Mouse (Mus musculus): Measurements from ENCODE around the gene Asphd2. TPM values are rescaled to one million over a fixed set of nuclear protein-coding genes. Genes with fewer than 3 reads are reported as not detected.
"Not testable (repeated sequence)": the region's sequence is repeated elsewhere in the genome, so short reads cannot be mapped to it uniquely, and the experiment has no call there.

Gene Asphd2
- total RNA-seq (2015; ENCODE audit: low replicate concordance) (not detected in 2 replicates), total RNA-seq (2017; ENCODE audit: low replicate concordance) (not detected in 2 replicates)

GRCm38 (mm10) chr5:112394779-112395443 is at the start of gene Asphd2:
Asphd2 (minus strand) TSS chr5:112394866.
- no peak for ATAC-seq (replicated peaks; ENCODE audit: low FRiP score, poor library complexity, severe bottlenecking)

GRCm38 (mm10) chr5:112438535-112438934 is 43.9 kb upstream of the Asphd2 start:
- no peak for ATAC-seq (replicated peaks; ENCODE audit: low FRiP score, poor library complexity, severe bottlenecking)

DNA sequence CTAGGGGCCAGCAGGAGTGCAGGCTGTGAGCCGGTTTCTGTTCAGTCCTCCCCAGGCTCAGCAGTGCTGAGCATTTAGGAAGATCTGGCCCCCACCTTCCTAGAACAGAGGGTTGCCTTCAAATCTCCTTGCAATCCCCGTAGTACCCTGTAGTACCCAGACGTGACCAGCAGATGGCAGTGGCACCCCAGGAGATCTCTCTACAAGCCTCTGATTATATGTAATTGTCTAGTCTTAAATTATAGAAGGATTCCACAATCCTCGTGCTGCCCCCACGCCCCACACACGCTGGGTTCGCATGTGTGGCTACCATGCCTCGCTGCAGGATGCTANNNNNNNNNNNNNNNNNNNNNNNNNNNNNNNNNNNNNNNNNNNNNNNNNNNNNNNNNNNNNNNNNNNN is 38.3 kb upstream of the Asphd2 start:
- ATAC-seq (replicated peaks; ENCODE audit: low FRiP score, poor library complexity, severe bottlenecking), result peak; percentile 70

GRCm38 (mm10) chr5:112432033-112432432 is 37.4 kb upstream of the Asphd2 start:
- ATAC-seq (replicated peaks; ENCODE audit: low FRiP score, poor library complexity, severe bottlenecking), result no peak

- no peak for ATAC-seq (replicated peaks; ENCODE audit: low FRiP score, poor library complexity, severe bottlenecking)
These were observed 36.6 kb upstream of the Asphd2 start for GRCm38 (mm10) chr5:112431120-112431775.

- ATAC-seq (replicated peaks; ENCODE audit: low FRiP score, poor library complexity, severe bottlenecking), result no peak
These were observed 34.3 kb upstream of the Asphd2 start for GRCm38 (mm10) chr5:112428944-112429343.

DNA sequence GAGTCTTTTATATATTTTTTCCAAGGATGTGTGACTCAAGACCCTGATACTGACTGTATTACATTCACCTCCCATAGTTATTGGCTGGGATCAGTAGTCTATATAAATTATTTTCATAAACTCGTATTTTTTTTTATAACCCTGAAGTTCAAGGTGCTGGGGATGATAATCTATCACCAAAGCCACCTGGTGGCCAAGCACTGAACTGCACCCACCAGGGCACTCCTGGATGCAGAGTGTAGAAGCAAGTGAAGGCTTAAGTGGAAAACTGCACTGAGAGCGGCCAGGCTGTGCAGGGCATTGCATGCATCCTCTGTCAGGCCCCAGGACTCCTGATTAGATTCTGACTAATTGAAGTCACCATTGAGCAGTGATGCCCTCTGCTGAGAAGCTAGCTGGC is 32.6 kb upstream of the Asphd2 start:
- ATAC-seq (replicated peaks; ENCODE audit: low FRiP score, poor library complexity, severe bottlenecking), result peak; percentile 48; the same call in 1 of the 2 replicates

GRCm38 (mm10) chr5:112426635-112427034 is 32.0 kb upstream of the Asphd2 start:
- ATAC-seq (replicated peaks; ENCODE audit: low FRiP score, poor library complexity, severe bottlenecking), result no peak

DNA sequence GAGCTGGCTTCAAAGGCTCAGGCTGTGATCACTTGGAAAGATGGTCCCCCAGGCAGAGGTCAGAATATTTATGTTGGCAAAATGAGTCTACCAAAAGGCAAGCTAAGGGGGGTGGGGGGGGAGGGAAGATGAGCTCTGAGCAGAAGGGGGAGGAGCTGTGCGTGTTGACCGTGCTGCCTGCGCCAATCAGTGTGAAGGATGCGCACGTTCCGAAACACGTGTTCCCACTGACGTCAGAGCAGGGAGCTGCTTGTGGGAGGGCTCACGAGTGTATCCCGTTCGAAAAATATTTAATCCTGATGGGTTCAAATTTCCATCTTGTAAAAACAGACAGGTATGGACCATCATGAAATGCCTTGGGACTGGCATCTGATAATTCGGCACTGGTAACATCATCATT is 24.9 kb upstream of the Asphd2 start:
- no peak for ATAC-seq (replicated peaks; ENCODE audit: low FRiP score, poor library complexity, severe bottlenecking)

- no peak for ATAC-seq (replicated peaks; ENCODE audit: low FRiP score, poor library complexity, severe bottlenecking)
These were observed 23.4 kb upstream of the Asphd2 start for GRCm38 (mm10) chr5:112418023-112418422.

DNA sequence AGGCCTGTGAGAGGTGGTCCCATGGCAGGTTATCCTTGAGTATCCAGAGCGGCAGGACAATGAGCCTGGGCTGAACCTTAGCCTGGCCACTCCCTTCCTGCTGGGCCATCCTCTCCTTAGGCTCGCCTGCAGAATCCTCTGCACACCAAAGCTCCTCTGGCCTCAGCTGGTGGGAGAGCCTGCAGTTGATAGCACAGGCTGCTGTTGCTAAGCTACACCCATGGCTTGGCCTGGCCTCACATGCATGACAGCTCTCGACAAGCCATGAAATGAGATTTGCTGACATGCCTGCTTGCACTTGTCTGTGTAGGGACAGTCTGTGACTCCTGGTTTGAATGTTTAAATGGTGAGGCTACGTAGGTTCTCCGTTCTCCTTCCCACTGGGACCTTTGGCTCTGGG is 22.0 kb upstream of the Asphd2 start:
- no peak for ATAC-seq (replicated peaks; ENCODE audit: low FRiP score, poor library complexity, severe bottlenecking)

DNA sequence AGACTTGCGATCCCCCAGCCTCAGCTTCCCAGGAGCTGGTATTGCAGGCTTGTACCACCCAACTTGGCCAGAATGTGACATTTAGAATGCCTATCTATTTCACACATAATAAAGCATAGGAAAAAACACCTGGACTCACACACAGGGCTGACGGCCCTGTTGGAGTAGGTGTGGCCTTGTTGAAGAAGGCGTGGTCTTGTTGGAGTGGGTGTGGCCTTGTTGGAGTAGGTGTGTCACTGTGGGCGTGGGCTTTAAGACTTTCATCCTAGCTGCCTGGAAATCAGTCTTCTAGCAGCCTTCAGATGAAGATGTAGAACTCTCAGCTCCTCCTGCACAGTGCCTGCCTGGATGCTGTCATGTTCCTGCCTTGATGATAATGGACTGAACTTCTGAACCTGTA is 18.1 kb upstream of the Asphd2 start:
- not testable (repeated sequence) for ATAC-seq (replicated peaks; ENCODE audit: low FRiP score, poor library complexity, severe bottlenecking)

GRCm38 (mm10) chr5:112411514-112412335 is 17.1 kb upstream of the Asphd2 start:
- no peak for ATAC-seq (replicated peaks; ENCODE audit: low FRiP score, poor library complexity, severe bottlenecking)

GRCm38 (mm10) chr5:112411072-112411471 is 16.4 kb upstream of the Asphd2 start:
- no peak for ATAC-seq (replicated peaks; ENCODE audit: low FRiP score, poor library complexity, severe bottlenecking)

DNA sequence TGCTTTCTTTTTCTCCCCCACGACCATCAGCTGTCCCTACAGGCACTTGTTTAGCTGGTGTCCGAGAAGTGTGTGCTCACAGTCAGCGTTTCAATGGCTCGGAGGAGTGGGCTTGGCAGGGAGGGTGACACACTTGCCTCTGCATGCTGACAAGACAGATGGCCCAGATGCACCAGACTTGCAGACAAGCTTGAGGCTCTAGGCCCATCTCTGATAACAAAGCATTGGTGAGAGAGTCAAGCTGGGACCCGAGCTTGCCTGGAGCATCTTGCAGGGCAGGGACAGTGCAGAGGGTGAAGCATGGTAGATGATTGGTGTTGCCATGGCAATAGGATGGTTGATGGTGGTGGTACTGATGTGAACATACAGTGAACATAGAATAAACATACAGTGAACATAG is 14.6 kb upstream of the Asphd2 start:
- no peak for ATAC-seq (replicated peaks; ENCODE audit: low FRiP score, poor library complexity, severe bottlenecking)

DNA sequence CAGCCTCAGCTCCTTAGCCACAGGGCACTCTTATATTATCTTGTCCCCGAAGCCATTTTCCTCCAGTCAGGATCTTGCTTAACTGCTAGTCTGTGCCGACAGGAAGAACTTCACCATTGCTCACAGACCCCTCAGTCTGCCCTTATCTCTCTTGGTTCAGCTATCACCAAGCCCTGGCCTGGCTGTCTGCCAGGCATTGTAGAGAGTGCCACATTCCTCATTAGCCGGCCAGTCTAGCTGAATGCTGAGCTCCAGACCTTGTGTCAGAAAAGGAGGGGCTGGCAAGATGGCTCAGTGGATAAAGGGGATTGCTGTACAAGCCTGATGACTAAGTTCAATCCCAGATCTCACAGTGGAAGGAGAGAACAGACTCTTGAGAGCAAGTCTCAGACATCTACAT is 11.4 kb upstream of the Asphd2 start:
- ATAC-seq (replicated peaks; ENCODE audit: low FRiP score, poor library complexity, severe bottlenecking), result no peak

DNA sequence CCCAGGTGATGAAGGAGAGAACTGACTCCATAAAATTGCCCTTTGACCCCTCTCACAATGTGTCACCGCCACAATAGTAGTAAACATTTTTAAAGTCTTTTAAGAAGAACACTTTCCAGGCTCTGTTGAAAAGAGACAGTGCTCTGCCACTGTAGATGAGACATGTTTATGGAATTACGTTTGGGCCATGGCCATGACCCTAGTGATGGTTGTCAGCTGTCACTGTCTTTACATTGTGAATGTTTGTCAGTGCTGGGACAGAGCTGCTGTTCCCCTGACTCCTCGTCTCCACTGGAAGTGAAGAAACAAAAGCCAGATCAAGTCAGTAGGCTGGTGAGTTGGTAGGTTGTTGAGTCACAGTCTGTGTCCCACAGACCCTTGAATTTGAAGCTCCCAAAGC is 7.8 kb upstream of the Asphd2 start:
- no peak for ATAC-seq (replicated peaks; ENCODE audit: low FRiP score, poor library complexity, severe bottlenecking)

GRCm38 (mm10) chr5:112399284-112399683 is 4.6 kb upstream of the Asphd2 start:
- no peak for ATAC-seq (replicated peaks; ENCODE audit: low FRiP score, poor library complexity, severe bottlenecking)

DNA sequence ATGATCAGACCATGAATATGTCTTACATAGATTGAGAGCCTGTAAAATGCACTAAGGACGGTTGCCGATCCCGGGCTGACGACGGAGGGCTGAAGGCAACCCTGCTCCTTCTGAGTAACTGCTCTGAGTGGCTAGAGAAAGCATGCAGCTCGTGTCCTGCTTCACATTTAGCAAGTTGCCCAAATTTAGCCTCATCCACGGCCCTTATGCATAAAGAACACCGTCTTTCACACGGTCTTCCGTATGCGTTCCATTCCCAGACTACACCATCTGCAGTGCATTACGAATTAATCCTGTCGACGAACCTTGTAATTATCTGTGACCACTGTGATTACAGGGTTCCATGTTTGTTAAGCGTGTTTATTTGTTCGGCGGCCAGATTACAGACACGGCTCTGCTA is 1.4 kb upstream of the Asphd2 start:
- ATAC-seq (replicated peaks; ENCODE audit: low FRiP score, poor library complexity, severe bottlenecking), result no peak

- no peak for ATAC-seq (replicated peaks; ENCODE audit: low FRiP score, poor library complexity, severe bottlenecking)
These were observed 277 bp downstream of the Asphd2 start for GRCm38 (mm10) chr5:112394415-112394763.
